Mouse (Mus musculus) ES-E14 (cell line): Measurements from ENCODE around the gene Cacna1d.

Experiments
- CHD2 ChIP-seq: IDR thresholded peaks from 2 replicates; pipeline ENCODE4 v1.6.1; 2014; ENCODE audit warnings: mild to moderate bottlenecking, low read depth, low read length, inconsistent platforms
- MAFK ChIP-seq: IDR thresholded peaks from 2 replicates; pipeline ENCODE4 v1.6.1; 2014; ENCODE audit warnings: mild to moderate bottlenecking, low read depth, low read length, inconsistent platforms; ENCODE audit not compliant: insufficient read depth

DNA sequence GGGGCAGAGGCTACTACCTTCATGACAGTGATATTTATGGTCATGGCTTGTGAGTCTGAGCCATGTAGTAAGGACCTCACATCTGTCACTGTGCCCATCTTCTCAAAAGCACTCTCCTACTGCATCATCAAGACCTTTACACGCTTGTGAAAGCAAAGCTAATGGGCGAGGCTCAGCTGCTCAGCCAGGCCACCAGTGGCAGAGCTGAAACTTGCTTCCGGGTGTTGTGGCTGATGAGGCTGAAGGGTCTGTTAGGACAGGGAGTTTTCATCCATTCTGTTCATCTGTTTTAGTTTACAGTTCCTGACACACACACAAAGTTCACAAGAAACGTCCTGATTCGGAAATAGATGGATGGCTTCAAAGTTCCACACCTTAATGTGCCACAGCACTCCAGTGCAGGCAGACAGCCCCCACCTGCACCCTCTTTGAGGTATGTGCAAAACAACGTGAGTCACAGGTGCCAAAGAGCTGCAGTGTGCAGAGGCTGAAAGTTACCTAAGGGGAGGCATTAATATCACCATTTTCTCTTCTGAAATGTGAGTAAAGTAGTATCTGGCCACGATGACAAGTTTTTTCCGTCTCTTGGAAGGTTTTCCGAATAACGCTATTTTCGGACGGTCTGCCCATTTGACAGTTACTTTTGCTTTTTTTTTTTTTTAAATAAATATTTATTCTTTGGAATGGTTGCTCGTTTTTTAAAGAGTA lies 306.7 kb downstream of the Cacna1d start:
- TF ChIP-seq CHD2 (no peak), MAFK (no peak)
